Mouse (Mus musculus) monocyte, adult 5-6 weeks (primary cell): ENCODE data around the gene Dcaf7. TPM values are rescaled to one million over a fixed set of nuclear protein-coding genes. Genes with fewer than 3 reads are reported as not detected.
A peak's percentile ranks its signal among the peaks of the same experiment; 100 is the strongest.

Experiments
- ATAC-seq: fragments of 153-309, 156-312 bp; replicated peaks from 2 replicates; pipeline ENCODE4 v1.8.0; 2017; ENCODE audit warnings: mild to moderate bottlenecking; ENCODE audit not compliant: low TSS enrichment, insufficient number of reproducible peaks, severe bottlenecking, poor library complexity, low FRiP score
- total RNA-seq: library from RNA; stranded (forward); fragments of 200-1000, 200-491, 200-594 nt; gene quantifications from 3 replicates; pipeline ENCODE4 v1.2.3, GENCODE M21; 2017

The Dcaf7 gene
- total RNA-seq, 1 experiment from 2014 or later, result 35.7 TPM

DNA sequence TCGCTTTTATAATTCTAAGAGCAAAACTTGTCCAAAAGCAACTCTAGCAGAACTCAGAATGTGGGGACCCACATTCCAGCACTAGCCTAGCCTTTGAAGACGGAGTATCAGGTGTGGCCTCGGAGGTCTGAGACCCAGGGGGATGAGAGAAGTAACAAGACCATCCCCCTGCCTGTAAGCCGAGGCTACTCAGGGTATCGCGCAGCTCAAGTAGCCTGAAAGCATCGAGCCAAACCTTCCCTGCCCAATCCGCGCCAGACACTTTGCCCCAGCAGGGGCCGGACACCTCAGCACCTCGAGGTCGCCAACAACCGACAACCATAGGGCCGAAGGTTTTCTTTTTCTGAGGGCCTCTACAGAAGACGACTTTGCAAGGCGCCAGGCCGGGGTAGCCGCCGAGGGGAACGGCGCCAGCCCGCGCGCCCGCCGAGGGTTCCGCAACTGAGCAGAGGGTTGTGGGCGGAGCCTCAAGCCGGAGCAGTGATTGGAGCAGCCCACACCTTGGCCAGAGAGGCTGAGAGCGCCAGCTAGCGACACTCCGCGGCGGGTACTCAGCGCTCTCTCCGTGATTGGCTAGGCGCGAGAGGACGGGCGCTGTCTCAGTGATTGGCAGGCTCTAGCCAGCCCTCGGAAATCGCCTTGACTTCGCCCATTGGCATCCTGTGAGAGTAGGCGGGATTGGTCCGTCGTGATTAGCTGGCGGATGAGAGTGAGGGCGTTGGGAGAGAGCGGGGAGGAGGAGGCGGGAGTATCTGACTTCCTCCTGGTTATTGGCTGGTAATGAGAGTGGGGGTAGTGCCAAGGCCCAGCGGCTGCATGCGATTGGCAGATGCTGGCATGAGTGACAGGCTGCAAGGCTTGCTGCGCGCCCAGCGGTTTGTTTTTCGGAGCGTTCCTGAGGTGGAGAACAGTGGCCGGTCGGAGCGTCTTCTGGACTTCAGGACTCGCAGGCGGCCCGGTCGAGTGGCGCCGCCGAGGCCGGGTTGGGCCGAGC is 47.3 kb downstream of the Dcaf7 start, which contains the start of gene Map3k3:
TSS of gene Map3k3 (plus strand) at position 906 of the 994 bp plus-strand sequence.
- ATAC-seq, result peak; percentile 99

DNA sequence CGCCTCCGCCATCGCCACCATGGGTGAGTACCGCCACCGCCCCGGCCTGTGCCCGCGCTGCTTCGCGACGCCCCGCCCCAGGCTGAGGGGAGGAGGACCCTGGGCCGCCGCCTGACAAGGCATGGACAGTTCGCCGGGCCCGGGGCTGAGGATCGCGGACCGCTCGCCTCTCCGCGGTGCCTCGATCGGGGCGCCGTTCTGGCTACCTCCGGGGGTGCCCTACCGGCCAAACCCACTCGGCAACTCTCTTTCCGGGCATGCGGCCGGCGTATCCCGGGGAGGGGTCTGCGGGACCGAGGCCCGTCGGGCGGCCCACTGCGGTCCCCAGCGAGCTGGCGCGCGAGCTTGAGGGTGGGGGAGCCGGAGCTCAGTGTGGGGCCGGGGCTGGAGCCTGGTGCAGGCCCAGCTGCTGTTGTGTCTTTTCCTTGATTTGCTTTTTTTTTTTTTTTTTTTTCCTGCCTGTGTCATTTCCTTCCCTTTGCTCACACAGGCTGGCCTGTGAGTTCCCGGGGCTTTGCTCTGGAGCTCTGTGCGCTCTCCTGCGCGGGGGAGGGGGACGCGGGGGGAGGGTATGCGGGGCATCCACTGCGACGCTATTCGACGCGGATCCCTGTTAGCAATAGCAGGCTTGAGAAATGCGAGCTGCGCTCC is 48.4 kb downstream of the Dcaf7 start:
- ATAC-seq, result no peak; the same call in 1 of the 2 replicates

DNA sequence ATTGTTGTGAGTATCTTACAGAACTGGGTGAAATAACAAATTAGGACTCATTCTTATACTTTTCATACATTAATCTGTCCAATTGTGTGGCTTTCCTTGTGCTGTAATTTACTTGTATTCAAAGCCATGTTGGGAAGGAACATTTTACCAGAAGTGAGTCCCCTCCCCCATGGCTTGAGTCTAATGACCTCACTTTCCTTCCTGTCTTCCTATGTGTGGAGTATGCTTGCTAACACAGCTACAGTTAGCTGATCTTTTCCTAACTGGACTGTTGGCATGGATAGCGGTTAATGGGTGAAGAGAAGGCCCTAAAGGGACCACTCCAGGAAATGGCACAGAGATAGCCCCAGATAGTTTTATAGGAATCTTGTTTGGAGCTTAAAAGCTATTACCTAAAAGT is 61.6 kb downstream of the Dcaf7 start:
- ATAC-seq, result no peak

DNA sequence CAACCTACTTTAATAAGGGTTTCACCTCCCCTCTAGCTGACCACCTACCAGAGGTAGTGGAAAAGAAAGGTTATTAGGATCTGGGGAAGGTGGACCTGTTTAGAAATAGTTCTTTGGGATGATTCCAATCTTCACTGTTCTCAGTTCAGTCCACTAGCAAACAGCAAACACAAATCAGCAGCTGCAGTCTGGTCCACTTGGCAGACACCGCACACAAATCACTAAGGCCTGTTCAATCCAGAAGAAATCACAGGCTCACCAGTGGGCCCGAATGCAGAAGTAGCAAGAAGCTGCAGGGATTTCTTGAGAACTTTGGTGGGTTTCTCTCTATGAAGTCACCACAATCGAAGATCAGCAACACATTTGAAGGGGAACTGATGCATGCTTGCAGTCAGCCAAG is 66.2 kb downstream of the Dcaf7 start:
- ATAC-seq, result no peak

DNA sequence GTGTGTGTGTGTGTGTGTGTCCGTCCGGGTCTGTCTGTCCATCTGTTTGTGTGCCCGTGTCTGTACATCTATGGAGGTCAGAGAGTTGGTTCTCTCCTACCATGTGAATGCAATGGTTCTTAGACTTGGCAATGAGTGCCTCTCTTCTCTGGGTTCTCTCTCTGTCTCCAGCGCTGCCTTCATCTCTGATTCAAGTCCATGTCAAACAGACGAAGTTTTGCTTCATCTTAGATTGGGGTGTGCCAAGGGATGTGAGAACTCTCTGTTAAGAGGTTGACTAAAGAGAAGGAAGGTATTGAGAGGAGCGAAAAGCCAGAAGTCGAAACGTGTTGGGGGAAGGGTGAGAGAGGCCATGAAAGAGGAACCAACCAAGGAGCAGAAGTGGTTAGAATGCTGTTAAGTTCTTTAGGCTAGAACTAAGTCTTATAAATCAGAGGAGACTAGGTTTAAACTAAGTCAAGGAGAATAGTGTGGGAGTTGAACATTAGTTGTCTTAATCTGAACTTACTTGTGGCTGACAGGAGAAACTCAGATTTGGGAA is 69.4 kb downstream of the Dcaf7 start:
- ATAC-seq, result peak; percentile 98

Other genes with a start within 250 kb of the Dcaf7 start
- gene Cyb561, start 83.5 kb upstream of the Dcaf7 start, total RNA-seq, result 4.5 to 8.4 TPM (median 5.5 TPM) in 3 replicates
- gene Ace, start 68.9 kb upstream of the Dcaf7 start, total RNA-seq, result 365 to 424 TPM (median 376 TPM) in 3 replicates
- 0.19 TPM in 1 of 3 replicates, not detected in the others for gene Ace3, start 42.2 kb upstream of the Dcaf7 start, total RNA-seq
- 0.97 TPM in 1 of 3 replicates, not detected in the others for gene Kcnh6, start 28.7 kb upstream of the Dcaf7 start, total RNA-seq
- gene Taco1, start 29.2 kb downstream of the Dcaf7 start, total RNA-seq, result 9.0 to 12.7 TPM (median 10.2 TPM) in 3 replicates
- gene Map3k3, start 47.7 kb downstream of the Dcaf7 start, total RNA-seq, result 105 to 136 TPM (median 123 TPM) in 3 replicates
- not detected in 3 replicates for gene Gm10840, start 124.0 kb downstream of the Dcaf7 start, total RNA-seq
- gene Limd2, start 124.0 kb downstream of the Dcaf7 start, total RNA-seq, result 91.7 to 118 TPM (median 94.0 TPM) in 3 replicates
- gene Strada, start 165.3 kb downstream of the Dcaf7 start, total RNA-seq, result 20.0 to 33.6 TPM (median 21.1 TPM) in 3 replicates
- 131 to 182 TPM (median 140 TPM) in 3 replicates for gene Ccdc47, start 179.5 kb downstream of the Dcaf7 start, total RNA-seq
- gene Ddx42, start 180.1 kb downstream of the Dcaf7 start, total RNA-seq, result 90.8 to 119 TPM (median 99.4 TPM) in 3 replicates
- gene Ftsj3, start 219.2 kb downstream of the Dcaf7 start, total RNA-seq, result 77.3 to 82.1 TPM (median 79.9 TPM) in 3 replicates
- 75.9 to 107 TPM (median 106 TPM) in 3 replicates for gene Psmc5, start 219.3 kb downstream of the Dcaf7 start, total RNA-seq
- 131 to 175 TPM (median 165 TPM) in 3 replicates for gene Smarcd2, start 236.1 kb downstream of the Dcaf7 start, total RNA-seq
- gene Tcam1, start 239.8 kb downstream of the Dcaf7 start, total RNA-seq, result not detected in 3 replicates